Mouse (Mus musculus) cerebellum, adult 9-10 months (tissue): Measurements from ENCODE around the gene Rassf5.
"Not testable (repeated sequence)": the region's sequence is repeated elsewhere in the genome, so short reads cannot be mapped to it uniquely, and the experiment has no call there.

ENCODE experiments used
- DNase-seq: peaks from one replicate; pipeline ENCODE4 v3.0.0; 2022

Rassf5 gene

GRCm38 (mm10) chr1:131252516-131253250 lies 7.6 kb upstream of the Rassf5 start:
- DNase-seq, result not testable (repeated sequence)

- DNase-seq, result peak; percentile 83
Measured at GRCm38 (mm10) chr1:131246433-131247395, 1.7 kb upstream of the Rassf5 start.

- DNase-seq, result peak; percentile 75
Measured at GRCm38 (mm10) chr1:131245926-131246325, 868 bp upstream of the Rassf5 start.

DNA sequence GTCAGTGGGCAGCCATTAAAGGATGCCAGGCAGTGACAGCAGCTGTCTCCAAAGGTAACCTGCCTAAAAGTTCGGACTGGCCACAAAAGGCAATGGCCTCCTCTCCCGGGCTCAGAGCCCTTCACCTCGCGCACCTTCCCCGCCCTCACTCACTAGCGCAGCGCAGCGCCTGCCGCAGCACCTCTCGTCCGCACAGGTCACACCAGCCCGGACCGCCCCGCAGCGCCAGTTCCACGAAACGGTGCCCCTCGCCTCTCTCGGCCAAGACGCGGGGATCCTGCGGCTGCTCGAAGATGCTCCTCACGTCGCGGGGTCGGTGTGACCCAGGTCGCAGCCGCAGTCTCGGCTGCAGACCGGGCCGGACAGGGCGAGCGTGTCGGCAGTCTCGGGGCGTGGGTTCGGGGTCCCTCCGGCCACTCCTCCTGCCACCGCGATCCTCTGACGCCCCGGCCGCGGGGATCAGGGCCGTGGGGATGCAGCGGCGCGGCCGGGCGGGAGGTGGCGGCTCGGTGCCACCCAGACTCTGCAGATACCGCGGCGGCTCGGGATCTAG lies 446 bp downstream of the Rassf5 start:
- peak; percentile 64 for DNase-seq

GRCm38 (mm10) chr1:131242956-131243355 lies 2.1 kb downstream of the Rassf5 start:
- DNase-seq, result no peak

GRCm38 (mm10) chr1:131239576-131240193 lies 5.4 kb downstream of the Rassf5 start:
- DNase-seq, result peak; percentile 58

GRCm38 (mm10) chr1:131238931-131239381 lies 6.1 kb downstream of the Rassf5 start:
- peak; percentile 75 for DNase-seq

DNA sequence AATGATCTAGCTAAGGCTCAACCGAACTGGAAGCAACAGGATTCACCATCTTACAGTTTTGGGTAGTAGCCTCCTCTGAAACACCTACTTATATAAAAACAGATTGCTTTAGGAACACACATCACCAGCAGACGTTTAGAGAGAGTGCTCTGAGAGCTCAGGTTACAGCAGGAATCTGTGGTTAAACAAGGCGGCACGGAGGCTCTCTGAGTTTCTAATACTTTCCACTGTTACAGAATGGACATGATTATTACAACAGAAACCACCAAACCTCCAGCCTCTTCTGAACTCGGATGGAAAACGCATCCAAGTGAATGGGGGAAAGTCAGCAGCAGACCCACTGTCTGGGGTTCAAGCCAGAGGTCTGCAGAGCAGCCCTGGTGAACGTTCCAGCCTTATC lies 9.0 kb downstream of the Rassf5 start:
- no peak for DNase-seq

DNA sequence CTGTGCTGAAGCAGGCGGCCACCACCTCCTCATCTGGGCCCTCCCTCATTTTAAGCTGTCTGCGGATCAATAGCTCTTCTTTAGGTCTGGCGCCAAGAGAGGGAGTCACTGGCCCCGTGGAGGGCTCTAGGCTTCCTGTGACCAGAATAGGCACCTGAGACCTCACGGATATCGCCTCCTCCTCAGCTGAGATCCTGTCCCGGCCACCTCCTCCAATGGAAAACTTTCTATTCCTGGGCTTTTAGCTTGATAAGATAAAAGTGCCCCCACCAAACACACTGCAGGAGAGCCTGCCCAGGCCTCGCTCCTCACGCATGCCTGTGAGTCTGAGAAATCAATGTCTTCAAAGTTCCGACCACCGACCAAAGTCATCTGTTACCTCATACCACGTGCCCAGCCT lies 11.5 kb downstream of the Rassf5 start:
- DNase-seq, result no peak

DNA sequence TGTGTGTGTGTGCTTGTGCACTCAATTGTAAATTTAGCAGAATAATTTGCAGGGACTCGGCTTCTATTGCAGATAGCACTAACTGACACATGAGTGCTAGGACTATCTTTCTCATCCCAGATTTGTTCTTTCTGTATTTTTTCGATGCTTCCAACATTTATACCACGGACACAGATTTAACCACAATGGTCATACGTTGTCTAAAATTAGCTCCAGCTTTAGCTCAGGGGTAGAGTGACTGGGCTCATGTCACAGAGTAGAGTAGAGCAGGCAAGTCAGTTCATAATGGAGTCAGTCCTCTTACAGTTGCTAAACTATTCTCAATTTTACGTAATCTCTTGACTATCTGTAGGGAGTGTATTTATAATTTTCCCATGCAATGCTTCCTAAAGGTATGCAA lies 16.4 kb downstream of the Rassf5 start:
- no peak for DNase-seq

DNA sequence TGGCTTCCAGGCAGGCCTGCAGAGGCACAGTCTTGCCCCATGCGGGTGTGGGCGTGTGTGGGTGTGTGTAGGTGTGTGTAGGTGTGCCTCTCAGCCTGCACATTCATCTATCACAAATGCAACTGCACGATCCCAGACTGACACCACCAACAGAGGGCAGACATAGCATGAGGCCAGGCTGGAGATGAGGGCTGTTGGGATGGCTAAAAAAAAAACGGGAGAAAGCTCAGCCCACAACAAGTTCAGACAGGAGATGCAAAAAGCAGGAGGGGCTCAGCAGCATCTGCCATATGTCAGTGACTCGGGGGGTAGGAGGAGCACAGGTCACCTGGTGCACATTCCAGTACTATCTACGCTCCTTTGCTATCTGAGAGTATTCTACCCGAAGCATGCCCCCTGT lies 16.8 kb downstream of the Rassf5 start:
- no peak for DNase-seq

DNA sequence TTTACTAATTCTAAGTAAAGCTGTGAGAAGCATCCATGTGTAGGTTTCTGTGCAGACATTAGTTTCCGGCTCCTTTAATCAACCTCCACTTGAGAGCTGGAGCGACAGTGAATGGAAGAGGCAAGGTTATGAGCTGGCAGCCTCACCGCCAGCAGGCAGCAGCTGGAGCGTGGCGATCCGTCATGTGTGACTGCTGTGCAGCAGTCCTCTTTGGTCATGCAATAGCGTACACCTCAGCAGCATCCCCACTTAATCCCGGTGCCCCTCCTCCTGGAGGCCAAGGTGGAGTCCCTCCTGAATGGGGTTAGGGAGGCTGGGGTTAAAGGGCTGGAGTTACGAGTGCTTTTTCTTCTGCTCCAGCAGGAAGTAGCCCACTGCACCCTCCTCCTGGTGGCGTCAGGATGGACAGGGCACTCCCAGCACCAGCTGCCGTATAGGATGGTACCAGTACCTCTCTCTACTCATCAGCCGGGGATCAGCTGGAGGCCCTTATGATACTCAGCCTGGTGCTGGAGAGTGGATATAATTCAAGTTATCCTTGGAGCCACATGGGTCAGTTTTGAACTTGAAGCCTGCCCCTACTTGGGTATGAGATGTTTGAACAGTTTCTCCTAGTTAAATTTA lies 20.1 kb downstream of the Rassf5 start:
- no peak for DNase-seq

DNA sequence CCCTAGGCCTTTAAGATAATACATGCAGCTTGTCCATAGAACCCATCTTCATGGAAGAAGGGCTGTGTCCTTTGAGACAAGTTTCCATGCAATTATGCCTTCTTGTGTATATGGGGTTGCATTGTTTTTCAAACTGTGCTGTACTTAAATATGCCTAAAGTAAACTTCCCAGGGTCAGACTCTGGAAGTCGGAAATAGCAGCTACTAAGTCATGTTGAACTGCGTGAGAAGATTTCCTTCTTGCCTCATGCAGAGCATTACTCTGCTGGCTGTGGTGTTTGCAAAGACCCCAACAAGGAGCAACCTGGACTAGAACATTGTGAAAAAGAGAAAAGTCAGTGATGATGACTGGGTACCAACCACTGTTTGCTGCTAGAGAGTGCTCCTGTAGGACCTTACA lies 21.7 kb downstream of the Rassf5 start:
- no peak for DNase-seq

GRCm38 (mm10) chr1:131221822-131222590 lies 23.1 kb downstream of the Rassf5 start:
- DNase-seq, result no peak

- no peak for DNase-seq
Measured at GRCm38 (mm10) chr1:131218933-131219332, 26.1 kb downstream of the Rassf5 start.

GRCm38 (mm10) chr1:131213361-131213760 lies 31.7 kb downstream of the Rassf5 start:
- no peak for DNase-seq

DNA sequence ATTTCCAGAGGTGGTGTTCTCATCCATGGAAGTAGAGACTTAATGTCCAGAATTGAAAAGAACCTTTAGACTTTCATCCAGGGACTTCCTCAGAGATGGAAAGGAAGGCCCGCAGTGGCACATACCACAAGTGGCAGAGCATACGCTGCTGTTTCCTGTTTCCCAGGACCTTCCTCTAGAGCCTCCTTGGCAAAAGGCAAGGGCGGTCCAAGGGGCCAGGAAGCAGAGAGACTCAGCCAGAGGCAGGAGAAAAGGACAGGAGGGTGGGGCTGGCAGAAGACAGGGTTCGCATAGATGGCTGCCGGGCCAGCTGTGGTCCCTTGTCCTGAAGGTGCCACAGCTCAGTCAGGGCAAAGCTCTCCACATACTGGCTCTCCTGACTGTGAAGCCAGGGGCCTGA lies 32.1 kb downstream of the Rassf5 start:
- no peak for DNase-seq

- no peak for DNase-seq
Measured at GRCm38 (mm10) chr1:131211655-131212054, 33.4 kb downstream of the Rassf5 start.

DNA sequence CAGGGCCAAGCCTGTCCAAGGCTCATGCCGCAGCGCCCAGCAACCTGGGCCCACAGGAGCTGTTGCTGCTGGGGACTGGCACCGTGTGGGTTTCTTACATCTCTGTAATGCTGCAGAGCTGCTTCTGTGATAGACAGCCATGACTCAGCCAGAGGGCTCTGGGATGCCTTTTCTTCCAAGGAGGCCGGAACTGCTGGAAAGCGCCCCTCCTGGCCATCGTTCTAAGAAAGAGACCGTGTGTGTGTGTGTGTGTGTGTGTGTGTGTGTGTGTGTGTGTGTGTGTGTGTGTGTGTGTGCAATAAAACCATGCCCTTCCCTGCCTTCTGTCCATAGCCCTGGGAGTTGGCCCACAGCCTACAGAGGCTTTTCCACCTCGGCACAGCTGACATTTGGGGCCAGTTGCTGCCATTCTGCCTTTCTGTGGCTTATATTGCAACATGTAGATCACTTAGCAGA lies 35.1 kb downstream of the Rassf5 start:
- peak; percentile 55 for DNase-seq

DNA sequence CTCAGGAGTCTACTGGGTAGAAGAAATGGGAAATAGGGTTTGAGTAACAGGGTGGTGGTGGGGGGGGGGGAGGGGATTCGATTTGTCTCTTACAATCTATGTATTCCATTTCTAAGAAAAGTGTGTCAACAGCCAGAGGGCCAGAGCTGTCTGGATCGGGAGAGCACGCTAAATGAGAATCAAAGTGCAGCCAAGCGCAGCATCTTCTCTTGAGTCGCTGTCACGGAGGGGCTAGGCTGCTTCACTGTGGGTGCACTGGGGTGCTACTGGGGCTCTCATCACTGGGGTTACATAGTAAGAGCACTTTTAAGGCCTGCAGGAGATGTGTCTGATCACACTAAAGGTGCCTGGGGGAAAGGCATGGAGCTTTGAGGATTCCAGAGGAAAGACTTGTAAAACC lies 36.3 kb downstream of the Rassf5 start:
- no peak for DNase-seq

DNA sequence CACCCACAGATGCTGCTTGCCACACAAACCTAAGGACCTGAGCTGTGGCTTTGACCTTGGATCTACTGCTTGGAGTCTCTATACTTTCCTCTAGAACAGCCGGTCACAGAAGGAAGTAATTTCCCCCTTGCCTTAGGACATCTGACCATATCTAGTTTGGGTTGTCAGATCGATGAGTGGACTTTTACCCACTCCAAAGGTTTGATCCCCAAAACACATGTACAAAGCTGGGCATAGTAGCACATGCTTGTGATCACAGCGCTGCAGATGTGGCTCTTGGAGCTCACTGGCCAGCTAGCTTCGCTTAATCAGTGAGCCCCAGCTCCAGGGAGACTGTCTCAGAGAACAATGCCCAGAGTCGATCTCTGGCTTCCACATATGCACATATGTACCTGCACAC lies 37.0 kb downstream of the Rassf5 start:
- no peak for DNase-seq

DNA sequence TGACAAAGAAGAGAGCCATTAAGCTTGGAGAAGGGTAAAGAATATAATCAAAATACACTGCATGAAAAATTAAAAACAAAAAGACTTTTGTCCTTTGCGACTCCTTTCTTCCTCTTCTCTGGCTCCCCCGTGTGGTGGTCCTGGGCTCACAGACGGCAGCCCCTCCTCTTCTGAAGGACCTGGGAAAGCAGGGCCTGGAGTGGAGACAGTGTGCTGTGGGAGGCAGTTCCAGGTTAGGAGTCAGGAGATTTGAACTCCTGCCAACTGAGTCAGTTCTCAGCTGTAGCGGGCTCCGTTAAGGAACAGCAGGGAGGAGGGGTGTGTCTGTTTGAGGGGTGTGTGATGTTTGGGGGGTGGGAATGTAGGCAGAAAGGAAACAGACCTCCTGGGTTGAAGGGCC lies 37.5 kb downstream of the Rassf5 start:
- DNase-seq, result peak; percentile 36
